Mouse (Mus musculus) frontal cortex, postnatal 10 days (tissue): ENCODE results near the gene Nol3.

ENCODE experiments used
- DNase-seq, 2 experiments: peaks; one replicate each; pipeline ENCODE4 v3.0.0; 2022; ENCODE audit warnings: low spot score in 2 of 2, mixed read lengths in 1 of 2

Nol3 gene

DNA sequence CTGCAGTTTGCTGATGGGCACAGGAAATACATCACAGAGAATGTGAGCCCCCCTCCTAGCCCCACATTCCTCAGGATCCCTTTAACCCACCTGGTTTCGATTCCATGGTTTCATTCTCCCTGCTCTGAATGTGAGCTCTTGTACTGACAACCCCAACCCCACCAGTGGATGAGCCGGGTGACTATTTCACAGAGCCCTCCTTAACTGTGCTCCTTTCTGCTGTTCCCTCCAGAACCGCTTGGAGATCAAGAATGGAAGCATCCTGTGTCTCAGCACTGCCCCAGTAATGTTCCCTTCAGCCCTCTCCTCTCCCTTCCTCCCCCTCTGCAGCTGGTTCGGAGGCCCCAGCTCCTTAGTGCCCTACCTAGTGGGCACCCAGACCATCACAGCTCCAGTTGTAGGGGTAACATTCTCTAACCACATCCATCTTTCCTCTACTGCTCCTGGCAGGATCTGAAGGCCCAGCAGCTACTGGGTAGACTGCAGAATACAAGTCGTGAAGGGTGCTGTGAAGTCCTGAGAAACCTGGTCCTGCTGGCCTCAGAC, 30.3 kb downstream of the Nol3 start:
- DNase-seq, result no peak

DNA sequence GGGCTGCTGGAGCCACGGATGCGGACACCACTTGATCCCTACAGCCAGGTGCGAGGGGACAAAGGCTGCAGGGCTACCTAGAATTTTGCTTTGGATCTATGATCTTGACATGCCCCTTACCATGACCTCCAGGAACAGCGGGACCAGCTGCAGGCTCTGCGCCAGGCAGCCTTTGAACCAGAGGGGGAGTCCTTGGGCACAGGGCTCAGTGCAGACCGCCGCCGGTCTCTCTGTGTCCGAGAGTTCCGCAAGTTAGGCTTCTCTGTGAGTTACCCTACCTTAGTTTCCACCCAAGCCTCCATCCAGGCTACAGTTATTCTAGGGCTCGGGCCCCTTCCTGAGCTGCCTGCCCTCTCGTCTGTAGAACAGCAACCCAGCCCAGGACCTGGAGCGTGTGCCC, 31.7 kb downstream of the Nol3 start:
- DNase-seq, result no peak

- no peak for DNase-seq
These were observed 32.5 kb downstream of the Nol3 start for GRCm38 (mm10) chr8:105308428-105308827.

DNA sequence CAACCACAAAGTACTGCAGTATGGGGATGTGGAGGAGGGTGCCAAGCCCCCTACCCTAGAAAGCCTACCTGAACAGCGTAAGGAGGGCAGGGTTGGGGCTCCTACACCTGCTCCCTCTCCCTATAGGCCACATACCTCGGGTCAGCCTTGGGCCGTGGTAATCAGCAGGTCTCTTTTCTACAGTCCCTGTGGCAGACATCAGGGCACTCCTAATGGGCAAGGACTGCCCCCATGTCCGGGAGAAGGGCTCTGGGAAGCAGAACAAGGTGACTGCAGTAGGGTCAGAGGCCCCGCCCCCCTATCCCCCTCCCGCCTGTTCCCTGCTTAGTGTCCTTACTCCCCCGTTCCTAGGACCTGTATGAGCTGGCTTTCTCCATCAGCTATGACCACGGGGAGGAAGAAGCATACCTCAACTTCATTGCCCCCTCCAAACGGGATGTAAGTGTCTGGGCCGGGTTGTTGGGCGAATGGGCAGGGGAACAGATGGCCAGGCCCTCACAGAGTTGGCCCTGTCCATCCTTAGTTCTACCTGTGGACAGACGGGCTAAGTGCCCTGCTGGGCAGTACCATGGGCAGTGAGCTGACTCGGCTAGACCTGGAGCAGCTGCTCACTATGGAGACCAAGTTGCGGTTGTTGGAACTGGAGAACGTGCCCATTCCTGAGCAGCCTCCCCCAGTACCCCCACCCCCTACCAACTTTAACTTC, 33.4 kb downstream of the Nol3 start:
- DNase-seq, result no peak

DNA sequence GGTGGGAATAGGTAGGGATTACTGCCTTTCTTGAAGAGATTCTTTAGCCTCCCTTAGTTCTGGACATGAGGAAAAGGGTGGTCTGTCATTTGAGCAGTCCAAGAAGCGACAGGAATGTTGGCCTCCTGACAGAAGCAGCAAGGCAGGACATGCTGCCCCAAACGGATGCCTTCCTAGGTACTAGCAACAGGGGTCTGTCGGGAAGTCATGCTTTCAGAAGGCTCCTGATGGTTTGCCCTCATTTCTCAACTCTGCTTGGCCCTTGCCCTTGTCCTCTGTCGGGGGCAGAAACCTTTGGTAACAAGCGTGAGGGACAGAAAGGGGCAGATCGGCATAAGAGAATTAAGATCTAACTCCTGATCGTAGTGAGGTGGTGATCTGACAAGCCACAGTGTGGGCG, 34.2 kb downstream of the Nol3 start:
- DNase-seq, result no peak

- DNase-seq, result no peak
These were observed 35.8 kb downstream of the Nol3 start for GRCm38 (mm10) chr8:105311718-105312117.

- DNase-seq, result no peak
These were observed 37.0 kb downstream of the Nol3 start for GRCm38 (mm10) chr8:105312891-105313481.

DNA sequence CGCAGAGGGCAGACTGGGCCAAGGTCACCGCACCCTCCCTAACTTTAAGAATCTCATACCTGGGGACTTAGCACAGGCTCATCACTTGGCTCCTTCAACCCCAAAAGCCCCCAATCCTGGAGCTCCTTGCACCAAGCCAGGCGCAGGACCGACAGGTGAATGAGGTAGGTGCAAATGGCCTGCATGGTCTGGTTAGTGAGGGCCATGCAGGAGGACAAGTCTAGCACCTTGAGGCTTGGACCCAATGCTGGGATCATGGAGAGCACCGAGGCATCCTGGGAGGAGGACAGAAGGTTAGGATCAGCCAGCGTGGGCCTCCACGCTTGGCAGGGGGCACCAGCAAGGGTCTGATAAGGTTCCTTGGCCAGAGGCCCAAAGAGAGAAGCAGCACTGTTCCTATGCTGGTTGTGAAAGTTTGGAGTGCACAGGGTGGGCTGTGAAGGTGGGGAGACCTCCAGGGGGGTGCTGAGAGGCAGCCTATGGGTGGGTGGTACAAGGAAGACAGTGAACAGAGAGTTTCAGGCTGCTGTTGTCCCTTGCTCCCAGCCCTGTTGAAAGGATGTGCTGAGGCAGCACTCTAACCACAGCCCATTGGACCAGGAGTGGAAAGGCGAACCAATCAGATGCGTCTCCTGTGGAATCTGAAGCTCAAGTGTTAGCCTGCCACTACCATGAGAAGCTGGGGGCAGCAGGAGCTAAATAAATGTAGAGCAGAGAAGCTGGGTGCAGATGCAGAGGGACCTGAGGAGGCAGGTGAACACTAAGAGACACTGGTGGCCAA, 37.9 kb downstream of the Nol3 start:
- DNase-seq, result no peak

DNA sequence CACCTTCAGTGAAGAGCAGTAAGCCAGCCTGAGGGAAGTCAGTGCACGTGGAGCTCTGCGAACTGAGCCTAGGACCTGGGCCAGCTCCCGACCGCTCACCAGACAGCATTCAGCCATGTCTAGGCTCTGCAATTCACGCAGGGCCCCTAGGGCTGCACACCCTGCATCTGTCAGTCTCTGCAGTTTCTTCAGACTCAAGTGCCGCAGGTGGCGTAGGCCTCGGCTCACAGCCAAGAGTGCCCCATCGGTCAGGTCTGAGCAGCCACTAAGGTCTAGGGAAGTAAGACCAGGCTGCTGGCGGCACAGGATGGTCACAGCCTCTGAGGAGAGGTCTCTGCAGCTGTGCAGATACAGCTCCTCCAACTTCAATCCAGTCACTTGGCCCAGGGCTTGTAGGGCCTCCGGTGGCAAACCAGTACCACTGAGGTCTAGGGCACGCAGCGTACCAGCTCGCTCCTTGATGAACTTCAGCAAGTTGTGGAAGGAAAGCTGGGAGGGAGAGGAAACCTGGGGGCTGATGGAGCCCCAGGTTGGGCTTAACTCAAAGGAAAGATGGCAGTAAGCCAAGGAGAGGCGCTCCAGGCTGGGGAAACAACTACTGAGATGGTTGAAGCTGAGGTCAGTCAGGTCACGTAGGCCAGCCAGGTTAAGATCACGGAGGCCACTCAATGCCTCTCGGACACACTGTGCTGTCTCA, 39.3 kb downstream of the Nol3 start:
- no peak for DNase-seq

DNA sequence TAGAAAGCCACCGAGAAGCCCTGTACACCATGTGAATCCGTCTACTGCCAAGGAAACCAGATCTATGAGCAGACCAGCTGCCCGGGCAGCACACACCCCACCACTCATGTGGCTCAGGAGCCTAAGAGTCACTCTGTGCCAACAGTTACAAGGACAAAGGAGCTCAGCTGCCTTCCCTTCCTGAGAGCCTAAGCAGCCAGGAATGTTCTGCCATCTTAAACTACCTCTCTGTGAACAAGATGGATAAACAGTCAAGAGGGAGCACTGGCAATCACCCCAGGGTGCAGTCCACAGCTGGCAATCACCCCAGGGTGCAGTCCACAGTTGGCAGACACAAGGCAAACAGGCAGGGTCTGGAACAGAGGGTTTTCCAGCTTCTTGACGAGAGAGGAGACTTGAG, 42.0 kb downstream of the Nol3 start:
- DNase-seq, result no peak

DNA sequence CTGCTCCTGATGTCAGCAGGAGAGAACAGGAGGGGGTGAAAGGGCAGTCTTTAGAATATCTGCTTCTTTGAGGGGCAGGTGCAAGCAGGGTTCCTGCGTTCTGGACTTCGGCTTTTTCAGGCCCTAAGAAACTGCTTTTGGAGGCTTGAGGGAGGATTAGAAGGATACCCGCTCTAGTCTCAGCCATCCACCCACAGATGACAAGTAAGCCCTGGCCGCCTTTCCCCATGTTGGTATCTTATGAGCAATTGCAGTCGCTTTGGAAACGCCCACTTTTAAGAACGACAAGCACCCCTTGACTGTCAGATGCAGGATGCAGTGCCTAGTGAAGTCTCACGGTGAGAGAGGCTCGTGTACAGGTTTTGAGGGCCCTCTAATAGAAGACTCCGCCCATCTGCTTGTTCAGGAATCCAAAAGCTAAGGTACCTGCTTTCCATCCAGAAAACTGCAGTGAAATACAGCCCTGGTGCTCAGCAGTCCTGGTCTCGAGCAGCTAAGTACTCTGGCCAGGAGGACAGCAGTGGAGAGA, 42.8 kb downstream of the Nol3 start:
- DNase-seq, result no peak

- no peak for DNase-seq
These were observed 47.2 kb downstream of the Nol3 start for GRCm38 (mm10) chr8:105323183-105323582.

GRCm38 (mm10) chr8:105325641-105326093, 49.7 kb downstream of the Nol3 start:
- DNase-seq, result no peak

DNA sequence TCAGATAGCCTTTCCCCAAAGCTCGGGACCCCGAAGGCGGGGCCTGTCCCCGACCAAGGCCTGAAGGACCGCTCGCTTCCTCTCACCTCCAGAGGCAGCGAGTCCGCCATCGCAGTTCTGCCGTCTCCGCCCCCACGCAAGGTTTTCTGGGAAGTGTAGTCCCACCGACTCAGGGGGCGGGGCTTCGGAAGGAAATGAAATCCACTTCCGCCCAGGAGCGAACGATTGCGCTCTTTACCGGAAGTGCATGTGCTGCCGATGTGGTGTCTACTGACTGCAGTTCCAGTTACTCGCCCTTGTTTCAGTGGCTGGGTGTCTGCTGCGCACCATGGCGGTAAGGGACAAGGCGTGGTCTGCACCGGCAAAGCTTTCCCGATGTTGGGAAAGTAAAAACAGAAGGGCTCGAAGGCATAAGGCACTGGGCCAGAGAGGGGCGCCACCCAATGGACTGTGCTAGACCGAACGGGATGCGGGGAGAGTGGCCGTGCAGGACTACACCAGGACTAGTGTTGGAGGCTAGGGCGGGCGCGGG, 50.3 kb downstream of the Nol3 start, which contains the start of the genes Lrrc29 and Tmem208:
Gene Lrrc29, minus strand, starts transcription at position 138 of the 532 bp plus-strand sequence.
Gene Tmem208, plus strand, starts transcription at position 214 of the 532 bp plus-strand sequence.
- peak; percentile 96 to 98 for DNase-seq

GRCm38 (mm10) chr8:105326968-105327367, 51.0 kb downstream of the Nol3 start:
- no peak for DNase-seq

DNA sequence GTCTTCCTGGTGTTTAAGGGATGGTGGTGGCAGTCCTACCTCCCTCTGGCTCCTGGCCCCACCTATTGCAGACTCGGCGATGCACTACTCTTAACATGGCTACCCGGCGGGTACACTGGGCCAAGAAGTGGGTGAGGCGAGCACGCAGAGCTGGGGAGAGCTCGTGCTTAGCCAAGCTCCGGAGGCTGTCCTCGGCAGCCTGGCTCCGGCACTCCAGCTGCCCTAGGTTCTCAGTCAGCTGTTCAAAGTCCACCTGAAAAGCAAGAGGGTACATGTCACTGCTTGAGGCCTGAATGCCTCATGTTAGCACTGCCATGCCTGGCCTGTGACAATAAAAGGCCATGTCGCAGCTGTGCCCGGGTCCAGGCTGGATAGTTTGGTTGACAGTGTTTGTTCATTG, 54.4 kb downstream of the Nol3 start:
- DNase-seq, result no peak

- no peak for DNase-seq
These were observed 55.5 kb downstream of the Nol3 start for GRCm38 (mm10) chr8:105331469-105331868.
